Mouse (Mus musculus) limb, embryonic 14.5 days (tissue): Measurements from ENCODE around the gene Gm10382. TPM values are rescaled to one million over a fixed set of nuclear protein-coding genes. Genes with fewer than 3 reads are reported as not detected.
"Not testable (repeated sequence)": the region's sequence is repeated elsewhere in the genome, so short reads cannot be mapped to it uniquely, and the experiment has no call there.

Source experiments
- ATAC-seq: fragments of 200-750 bp; cut with Nextera tagmentation; 2 replicates; pipeline ENCODE4 v1.8.0; 2017; ENCODE audit warnings: low read depth, moderate number of reproducible peaks, moderate TSS enrichment; ENCODE audit not compliant: low FRiP score
- DNase-seq: peaks from one replicate; pipeline ENCODE4 v3.0.0-alpha.2; 2015; ENCODE audit warnings: low spot score
- H3K27ac ChIP-seq: fragments of 300-500 bp; sonication (generic); replicated peaks from 2 replicates; pipeline ENCODE4 v1.5.1; 2014; ENCODE audit warnings: low read depth, mild to moderate bottlenecking, low read length, moderate library complexity, mixed read lengths
- H3K27me3 ChIP-seq: fragments of 300-500 bp; sonication (generic); 2 replicates; pipeline ENCODE4 v1.6.1; 2014; ENCODE audit warnings: low read length, mixed read lengths; ENCODE audit not compliant: control insufficient read depth, insufficient read depth
- H3K36me3 ChIP-seq: fragments of 300-500 bp; sonication (generic); 2 replicates; pipeline ENCODE4 v1.6.1; 2014; ENCODE audit warnings: mild to moderate bottlenecking, low read length, moderate library complexity, mixed read lengths; ENCODE audit not compliant: control insufficient read depth, insufficient read depth
- H3K4me1 ChIP-seq: fragments of 300-500 bp; sonication (generic); 2 replicates; pipeline ENCODE4 v1.6.1; 2014; ENCODE audit warnings: antibody characterized with exemption, low read length, mixed read lengths; ENCODE audit not compliant: control insufficient read depth, insufficient read depth
- H3K4me2 ChIP-seq: fragments of 300-500 bp; sonication (generic); replicated peaks from 2 replicates; pipeline ENCODE4 v1.6.1; 2014; ENCODE audit warnings: low read depth, mild to moderate bottlenecking, low read length, moderate library complexity; ENCODE audit not compliant: severe bottlenecking
- H3K4me3 ChIP-seq: fragments of 300-500 bp; sonication (generic); replicated peaks from 2 replicates; pipeline ENCODE4 v1.5.1; 2014; ENCODE audit warnings: low read length
- H3K9ac ChIP-seq: fragments of 300-500 bp; sonication (generic); 2 replicates; pipeline ENCODE4 v1.6.1; 2014; ENCODE audit warnings: mild to moderate bottlenecking, low read depth, low read length, moderate library complexity; ENCODE audit not compliant: severe bottlenecking
- H3K9me3 ChIP-seq: fragments of 300-500 bp; sonication (generic); 2 replicates; pipeline ENCODE4 v1.6.1; 2016; ENCODE audit warnings: low read length; ENCODE audit not compliant: control insufficient read depth
- POLR2A ChIP-seq: fragments of 200-500 bp; IDR thresholded peaks from 2 replicates; pipeline ENCODE4 v1.8.0; 2012; ENCODE audit warnings: inconsistent platforms, mild to moderate bottlenecking, moderate library complexity, borderline replicate concordance; ENCODE audit not compliant: insufficient read depth, insufficient read length; ENCODE audit errors: extremely low read depth
- WGBS: fragments of 180-500 bp; shearing (Covaris S2); extraction: QIAGEN DNeasy Blood & Tissue Kit; methylation state at CpG from one replicate; pipeline ENCODE4 v1.1.7; 2014; 5-methylcytosine and 5-hydroxymethylcytosine counted together
- polyA plus RNA-seq, 2 experiments: library from polyadenylated mRNA; depleted of rRNA in 1 of 2; stranded (reverse) in 1 of 2; unstranded in 1 of 2; fragments of >200 nt; fragmentation: Nextera tagmentation in 1 of 2; extraction: Ambion mirVana in 1 of 2; gene quantifications; 2 replicates each; pipeline versions ENCODE4 v1.2.1 to v1.2.3; 2012 to 2014

Gene Gm10382
- polyA plus RNA-seq, 2 experiments = 0.08 to 0.45 TPM

DNA sequence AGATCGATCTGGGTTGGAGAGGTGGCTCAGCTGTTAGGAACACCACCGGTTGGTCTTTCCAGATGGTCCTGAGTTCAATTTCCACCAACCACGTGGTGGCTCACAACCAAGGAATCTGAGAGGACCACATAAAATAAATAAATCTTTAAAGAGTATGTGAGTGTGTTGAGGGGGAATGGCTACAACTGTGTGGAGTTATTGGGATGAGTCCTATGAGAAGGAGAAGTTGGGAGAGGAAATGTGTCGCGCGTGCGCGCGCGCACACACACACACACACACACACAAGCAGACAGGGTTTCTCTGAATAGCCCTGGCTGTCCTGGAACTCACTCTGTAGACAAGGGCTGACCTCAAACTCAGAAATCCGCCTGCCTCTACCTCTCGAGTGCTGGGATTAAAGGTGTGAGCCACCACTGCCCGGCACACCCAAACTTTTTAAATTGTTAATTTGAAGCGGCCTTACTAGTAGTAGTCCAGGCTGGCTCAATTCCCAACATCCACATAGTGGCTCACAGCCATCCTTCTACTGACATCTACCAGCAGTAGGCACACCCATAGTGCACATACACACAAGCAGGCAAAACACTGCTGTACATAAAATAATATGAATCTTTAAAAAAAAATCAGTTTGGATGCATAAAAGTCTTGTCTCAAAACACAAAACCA, 18.9 kb downstream of the Gm10382 start:
- H3K4me3 ChIP-seq = peak overlapping the region; percentile 16
- no peak for TF ChIP-seq POLR2A
- no peaks in the 10 kb centered on the region for H3K9me3 ChIP-seq
- 64% methylated on average over 13 of the region's 14 CpGs for WGBS
- H3K4me1 ChIP-seq = peaks cover 12% of the 10 kb centered on the region
- H3K9ac ChIP-seq = no peak overlapping the region
- DNase-seq (no peak), ATAC-seq (no peak)
- peak overlapping the region; percentile 18; the same call in 1 of the 2 replicates for H3K4me2 ChIP-seq
- H3K27ac ChIP-seq = no peak overlapping the region
- no peaks in the 10 kb centered on the region for H3K27me3 ChIP-seq
- H3K36me3 ChIP-seq = no peaks in the 10 kb centered on the region

DNA sequence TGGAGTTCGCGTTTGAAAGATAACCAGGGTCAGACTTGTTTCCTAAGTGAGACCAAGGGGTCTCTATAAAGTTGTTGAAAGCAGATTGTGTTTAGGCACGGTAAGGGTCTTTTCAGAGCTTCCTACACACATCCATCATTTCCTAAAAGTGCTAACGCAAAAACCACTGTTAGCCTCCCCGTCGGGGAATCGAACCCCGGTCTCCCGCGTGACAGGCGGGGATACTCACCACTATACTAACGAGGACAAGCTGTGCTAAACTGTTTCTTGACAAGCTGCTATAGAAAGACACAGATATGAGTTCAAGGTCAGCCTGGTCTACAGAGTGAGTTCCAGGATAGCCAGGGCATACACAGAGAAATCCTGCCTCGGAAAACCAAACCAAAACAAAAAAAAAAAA, 19.7 kb downstream of the Gm10382 start:
- WGBS = 2% methylated on average over 13 of the region's 13 CpGs
- peaks cover 8% of the 10 kb centered on the region for H3K36me3 ChIP-seq
- no peak overlapping the region for H3K9ac ChIP-seq
- no peak for TF ChIP-seq POLR2A
- peak overlapping the region; percentile 33 for H3K4me2 ChIP-seq
- peak overlapping the region; percentile 31 for H3K4me3 ChIP-seq
- no peaks in the 10 kb centered on the region for H3K27me3 ChIP-seq
- no peak overlapping the region for H3K27ac ChIP-seq
- H3K4me1 ChIP-seq = peaks cover 7% of the 10 kb centered on the region
- peak; percentile 45 for ATAC-seq
- DNase-seq = peak; percentile 90
- H3K9me3 ChIP-seq = no peaks in the 10 kb centered on the region

DNA sequence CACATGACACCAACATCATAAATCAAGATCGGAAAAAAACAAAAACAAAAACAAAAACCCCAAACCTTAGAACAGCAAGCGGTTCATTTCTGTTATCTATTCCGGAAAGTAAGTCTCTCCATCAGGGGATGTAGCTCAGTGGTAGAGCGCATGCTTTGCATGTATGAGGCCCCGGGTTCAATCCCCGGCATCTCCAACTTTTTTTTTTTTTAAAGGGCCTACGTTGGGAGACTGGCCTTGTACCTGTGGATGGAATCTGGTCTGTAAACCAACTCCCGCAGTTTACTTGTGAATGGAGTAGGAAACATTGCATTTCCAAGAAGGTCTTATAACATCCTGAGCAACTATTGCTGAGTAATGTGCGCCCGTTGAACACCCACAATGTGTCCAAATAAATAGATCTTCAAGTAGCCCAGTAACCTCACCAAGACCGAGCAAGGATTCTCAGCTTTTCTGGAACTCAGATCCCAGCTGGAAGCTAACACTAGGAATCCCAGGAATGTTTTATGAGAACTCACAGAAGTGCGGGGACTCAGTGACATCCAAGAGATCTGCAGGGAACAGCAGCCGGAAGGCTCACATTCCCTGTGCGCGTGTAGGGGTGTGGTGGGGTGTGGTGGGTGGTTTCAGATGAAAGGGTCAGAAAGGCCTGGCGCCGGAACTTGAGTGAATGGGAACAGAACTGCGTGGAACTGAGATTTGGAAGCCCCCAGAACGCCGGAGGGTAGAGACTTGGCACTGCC, 20.4 kb downstream of the Gm10382 start:
- Histone ChIP-seq H3K4me1 (peaks cover 6% of the 10 kb centered on the region; the same call in 1 of the 2 replicates), H3K27me3 (no peaks in the 10 kb centered on the region), H3K9ac (no peak overlapping the region), H3K4me2 (peak overlapping the region; percentile 33), H3K36me3 (peaks cover 12% of the 10 kb centered on the region), H3K9me3 (no peaks in the 10 kb centered on the region), H3K27ac (no peak overlapping the region), H3K4me3 (peak overlapping the region; percentile 31)
- 7% methylated on average over 20 of the region's 20 CpGs for WGBS
- TF ChIP-seq POLR2A = no peak
- peak; percentile 64 for ATAC-seq
- DNase-seq = peak; percentile 54

DNA sequence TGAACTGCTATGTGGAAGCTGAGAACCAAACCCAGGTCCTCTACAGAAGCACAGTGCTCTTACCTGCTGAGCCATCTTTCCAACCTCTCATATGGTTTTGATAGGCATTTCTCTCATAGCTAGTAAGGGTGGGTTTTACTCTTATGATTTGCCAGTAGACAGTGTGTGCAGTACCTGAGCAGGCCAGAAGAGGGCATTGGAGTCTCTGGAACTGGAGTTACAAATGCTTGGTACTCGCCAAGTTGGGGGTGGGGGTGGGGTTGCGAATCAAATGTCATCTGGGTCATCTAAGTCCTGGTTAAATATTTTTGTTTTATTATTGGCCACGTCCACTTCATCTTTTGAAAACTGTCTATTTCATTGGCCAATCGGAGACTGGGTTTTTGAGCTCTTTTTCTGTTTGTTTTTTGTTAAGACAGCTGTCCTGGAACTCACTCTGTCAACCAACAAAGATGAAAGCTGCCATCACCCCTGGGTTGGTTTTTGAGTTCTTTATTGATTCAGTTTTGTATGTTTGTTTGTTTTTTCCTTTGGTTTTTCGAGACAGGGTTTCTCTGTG, 22.9 kb downstream of the Gm10382 start:
- ATAC-seq = no peak

DNA sequence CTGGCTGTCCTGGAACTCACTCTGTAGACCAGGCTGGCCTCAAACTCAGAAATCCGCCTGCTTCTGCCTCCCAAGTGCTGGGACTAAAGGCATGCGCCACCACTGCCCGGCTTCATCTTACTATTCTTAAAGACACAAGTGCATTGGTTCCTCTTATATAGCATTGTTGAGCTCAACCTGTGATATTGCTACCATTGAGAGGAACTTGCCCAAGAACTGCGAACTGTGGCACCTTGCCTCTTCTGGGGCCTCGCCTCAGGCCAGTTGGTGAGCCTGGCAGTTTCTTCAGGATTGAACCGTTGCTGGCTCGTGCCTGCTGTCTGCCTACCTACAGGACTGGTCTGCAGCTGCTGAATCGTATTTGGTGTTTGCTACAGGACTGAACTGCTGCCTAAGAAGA, 23.4 kb downstream of the Gm10382 start:
- DNase-seq, H3K27me3 ChIP-seq, H3K4me3 ChIP-seq, H3K27ac ChIP-seq, H3K4me1 ChIP-seq, H3K9me3 ChIP-seq, H3K9ac ChIP-seq, H3K4me2 ChIP-seq, ATAC-seq: not testable (repeated sequence)
- 91% methylated on average over 8 of the region's 8 CpGs for WGBS
- peaks cover 42% of the 10 kb centered on the region for H3K36me3 ChIP-seq

More for the DNA sequence above, 22.9 kb downstream of the Gm10382 start:
- H3K9me3 ChIP-seq = no peaks in the 10 kb centered on the region
- no peak overlapping the region for H3K4me3 ChIP-seq
- H3K27ac ChIP-seq = no peak overlapping the region
- H3K9ac ChIP-seq = no peak overlapping the region
- no peak overlapping the region for H3K4me2 ChIP-seq
- WGBS = 63% methylated on average over 5 of the region's 5 CpGs
- no peak for DNase-seq
- peaks cover 4% of the 10 kb centered on the region; the same call in 1 of the 2 replicates for H3K4me1 ChIP-seq
- TF ChIP-seq POLR2A = no peak
- no peaks in the 10 kb centered on the region for H3K27me3 ChIP-seq
- peaks cover 37% of the 10 kb centered on the region for H3K36me3 ChIP-seq
